Mouse (Mus musculus) layer of hippocampus, postnatal 25 days (tissue): ENCODE data around the gene Dlx4. TPM values are rescaled to one million over a fixed set of nuclear protein-coding genes. Genes with fewer than 3 reads are reported as not detected.

Experiments used
- DNase-seq, 2 experiments: peaks; one replicate each; pipeline ENCODE4 v3.0.0; 2022; ENCODE audit warnings: mixed read lengths in 2 of 2, low spot score in 1 of 2; ENCODE audit errors: extremely low spot score in 1 of 2
- total RNA-seq, 2 experiments: library from RNA; stranded (reverse); gene quantifications; 2 replicates each; pipeline ENCODE4 v1.2.3; 2021

Dlx4 gene
- total RNA-seq, 2 experiments from 2014 or later: not detected

GRCm38 (mm10) chr11:95105274-95105874, 40.7 kb downstream of the Dlx4 start:
- DNase-seq: no peak

- DNase-seq: no peak
Observed at GRCm38 (mm10) chr11:95104266-95104665, 41.8 kb downstream of the Dlx4 start.

GRCm38 (mm10) chr11:95102161-95102904, 43.7 kb downstream of the Dlx4 start:
- DNase-seq: no peak

- DNase-seq: no peak
Observed at GRCm38 (mm10) chr11:95101071-95101788, 44.8 kb downstream of the Dlx4 start.

- DNase-seq: no peak
Observed at GRCm38 (mm10) chr11:95100393-95100792, 45.7 kb downstream of the Dlx4 start.

- DNase-seq: no peak
Observed at GRCm38 (mm10) chr11:95098346-95099095, 47.5 kb downstream of the Dlx4 start.

- DNase-seq: no peak
Observed at GRCm38 (mm10) chr11:95097889-95098288, 48.2 kb downstream of the Dlx4 start.

- DNase-seq: no peak
Observed at GRCm38 (mm10) chr11:95096608-95097373, 49.3 kb downstream of the Dlx4 start.

GRCm38 (mm10) chr11:95095596-95095995, 50.5 kb downstream of the Dlx4 start:
- no peak for DNase-seq

GRCm38 (mm10) chr11:95093077-95093476, 53.0 kb downstream of the Dlx4 start:
- no peak for DNase-seq

Other genes with a start within 250 kb of the Dlx4 start
- gene Col1a1, start 210.0 kb downstream of the Dlx4 start, total RNA-seq: 10 to 100 TPM; 18.5 to 19.2 TPM
- not detected for gene Hils1, start 178.7 kb downstream of the Dlx4 start, total RNA-seq
- gene Sgca, start 169.9 kb downstream of the Dlx4 start, total RNA-seq: under 1 TPM; 0.44 to 0.45 TPM
- gene Ppp1r9b, start 155.2 kb downstream of the Dlx4 start, total RNA-seq: 100 to 1,000 TPM; 926 to 939 TPM
- 10 to 100 TPM; 48.4 to 49.1 TPM for gene Samd14, start 136.4 kb downstream of the Dlx4 start, total RNA-seq
- gene Pdk2, start 104.9 kb downstream of the Dlx4 start, total RNA-seq: 100 to 1,000 TPM; 114 to 118 TPM
- 10 to 100 TPM; 11.7 to 15.6 TPM for gene Itga3, start 69.5 kb downstream of the Dlx4 start, total RNA-seq
- not detected for gene Dlx3, start 26.1 kb downstream of the Dlx4 start, total RNA-seq
- not detected for gene Tac4, start 115.3 kb upstream of the Dlx4 start, total RNA-seq
- 10 to 100 TPM; 74.8 to 75.5 TPM for gene Kat7, start 164.0 kb upstream of the Dlx4 start, total RNA-seq
- gene Fam117a, start 190.8 kb upstream of the Dlx4 start, total RNA-seq: 1 to 10 TPM; 3.2 to 7.2 TPM
- 10 to 100 TPM; 69.7 to 69.9 TPM for gene Slc35b1, start 238.4 kb upstream of the Dlx4 start, total RNA-seq